23 mouse cellular contexts compared by ENCODE assay signal in the genomic region with DNA sequence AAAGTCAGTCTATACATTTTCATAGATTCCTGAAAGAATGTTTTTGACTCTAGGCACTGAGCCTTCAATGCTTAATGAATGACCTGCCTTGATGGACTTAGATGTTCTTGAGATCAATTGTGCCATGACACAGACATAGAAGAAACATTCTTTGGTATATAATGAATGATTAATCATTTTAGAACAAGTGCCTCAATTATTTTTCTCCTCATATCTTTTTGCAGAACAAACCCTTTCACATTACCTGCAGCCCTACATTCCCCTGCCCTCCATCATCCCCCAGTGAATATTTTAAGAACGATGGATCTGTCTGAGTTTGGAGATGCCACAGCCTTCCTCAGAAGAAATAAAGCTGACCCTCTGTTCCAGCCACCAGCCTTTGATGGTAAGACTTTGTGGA. TPM values are rescaled to one million over a fixed set of nuclear protein-coding genes. Genes with fewer than 3 reads are reported as not detected.
"Had no signal": no experiment of that assay in that cellular context is flagged by ENCODE, and none has a peak within 500 bp of the region (broad histone marks: within the 10 kb centered on the region; RNA-seq: fewer than 3 reads in every experiment).

Gene Myh15 (plus strand): TSS at position 301 of the 400 bp plus-strand sequence.

- H3K4me1 ChIP-seq: neural tube, embryonic 12.5 days; neural tube, embryonic 13.5 days; neural tube, embryonic 15.5 days; stomach, embryonic 15.5 days had no signal

- DNase-seq: retina, postnatal 1 day; right cerebral cortex, adult 18-20 months; right cerebral cortex, postnatal 14 days; right cerebral cortex, postnatal 25 days; right cerebral cortex, postnatal 4 days; spleen, adult 18-20 months; thymus, adult 18-20 months; thymus, adult 2 months; thymus, postnatal 14 days; thymus, postnatal 25 days; thymus, postnatal 36 days; thymus, postnatal 4 days had no signal

- H3K4me3 ChIP-seq: neural tube, embryonic 12.5 days; neural tube, embryonic 13.5 days; neural tube, embryonic 15.5 days; stomach, embryonic 15.5 days had no signal

- H3K27ac ChIP-seq: neural tube, embryonic 12.5 days; neural tube, embryonic 13.5 days; neural tube, embryonic 15.5 days; stomach, embryonic 15.5 days; stomach, postnatal 0 days had no signal

RNA-seq across cellular contexts. Expression of gene Myh15, which starts in this region (rescaled TPM):
- total RNA-seq: neutrophil, adult 5-6 weeks had no signal
- polyA plus RNA-seq: small intestine, adult 2 months; spleen, adult 2 months; stomach, embryonic 14.5 days; stomach, embryonic 15.5 days; stomach, embryonic 16.5 days; stomach, postnatal 0 days; thymus, postnatal 0 days had no signal
